Mouse (Mus musculus): ENCODE results near the gene Atp5s. TPM values are rescaled to one million over a fixed set of nuclear protein-coding genes. Genes with fewer than 3 reads are reported as not detected.
A peak's percentile ranks its signal among the peaks of the same experiment; 100 is the strongest.

Gene Atp5s
- polyA plus RNA-seq, 1 experiment from 2014 or later = 44.6 TPM

- Histone ChIP-seq H3K4me3 (ENCODE audit: control insufficient read depth in 1 of 2, insufficient read depth in 1 of 2, low read depth in 1 of 2, low read length in 2 of 2) (peak within 1 kb of the TSS; percentile 57 to 68), H3K36me3 (ENCODE audit: control insufficient read depth, insufficient read depth, low read length) (no peaks in the 10 kb centered on the region), H3K27me3 (ENCODE audit: control insufficient read depth, insufficient read depth, low read length) (no peaks in the 10 kb centered on the region), H3K4me1 (ENCODE audit: control insufficient read depth in 2 of 2, insufficient read depth in 2 of 2, low read length in 2 of 2) (peaks cover 0 to 6% of the 10 kb centered on the region in 2 experiments; a peak in 2 of 4 replicates), H3K9me3 (ENCODE audit: control insufficient read depth, low read length) (no peaks in the 10 kb centered on the region), H3K27ac (replicated peaks in 1 of 2; ENCODE audit: control insufficient read depth in 1 of 2, insufficient read depth in 1 of 2, low read depth in 2 of 2, low read length in 2 of 2) (no peak within 1 kb of the TSS), H3K9ac (ENCODE audit: low read length) (peak within 1 kb of the TSS; percentile 66), H3K4me2 (ENCODE audit: low read length) (peak within 1 kb of the TSS; percentile 82)
- whole genome bisulfite sequencing = 2% methylated on average over 45 of the region's 45 CpGs
- ATAC-seq (ENCODE audit: insufficient number of reproducible peaks, insufficient read depth, low FRiP score, low read depth) = peak; percentile 68
These were observed 66.1 kb downstream of the Atp5s start, which contains the start of gene Cdkl1 for GRCm38 (mm10) chr12:69790530-69791505. Gene Cdkl1 (minus strand): TSS chr12:69791267.

MicroRNAs encoded within 50 kb of the gene (microRNA counts, 519-probe panel; counts per million panel counts)
- microRNA mmu-miR-681 = 322 counts per million, percentile 70 among the panel's probes with 10 or more counts

Small RNAs within 50 kb of the gene (microRNA-seq; reads per million reads assigned to microRNA genes)
- gene Mir681 = not detected

Other genes with a start within 250 kb of the Atp5s start
- 14.2 and 15.4 TPM in 2 replicates for gene Vcpkmt, start 141.9 kb upstream of the Atp5s start, polyA plus RNA-seq (2014; fragmentation: Nextera tagmentation; extraction: Ambion mirVana)
- gene Sos2, start 43.1 kb upstream of the Atp5s start, polyA plus RNA-seq (2014; fragmentation: Nextera tagmentation; extraction: Ambion mirVana) = 10.3 and 13.0 TPM in 2 replicates
- gene L2hgdh, start 77 bp upstream of the Atp5s start, polyA plus RNA-seq (2014; fragmentation: Nextera tagmentation; extraction: Ambion mirVana) = 13.8 and 15.9 TPM in 2 replicates
- 6.7 and 6.9 TPM in 2 replicates for gene Cdkl1, start 66.3 kb downstream of the Atp5s start, polyA plus RNA-seq (2014; fragmentation: Nextera tagmentation; extraction: Ambion mirVana)
- gene Atl1, start 167.7 kb downstream of the Atp5s start, polyA plus RNA-seq (2014; fragmentation: Nextera tagmentation; extraction: Ambion mirVana) = 7.7 and 7.8 TPM in 2 replicates
- gene Map4k5, start 168.2 kb downstream of the Atp5s start, polyA plus RNA-seq (2014; fragmentation: Nextera tagmentation; extraction: Ambion mirVana) = 42.2 and 42.6 TPM in 2 replicates

All from heart, embryonic 14.5 days (tissue).